Mouse (Mus musculus) gastrocnemius, adult 18-20 months (tissue): ENCODE results near the gene Olfr1355. TPM values are rescaled to one million over a fixed set of nuclear protein-coding genes. Genes with fewer than 3 reads are reported as not detected.
"Not testable (repeated sequence)": the region's sequence is repeated elsewhere in the genome, so short reads cannot be mapped to it uniquely, and the experiment has no call there.

Experiments
- DNase-seq: peaks from one replicate; pipeline ENCODE4 v3.0.0; 2021; ENCODE audit warnings: low spot score
- long read RNA-seq, 2 experiments: library from polyadenylated mRNA; stranded (forward); transcript quantifications; one replicate each; pipeline ENCODE4 v2.0.0; 2021
- total RNA-seq, 2 experiments: library from RNA; stranded (reverse); gene quantifications; 2 replicates each; pipeline ENCODE4 v1.2.3; 2021

Gene Olfr1355
- total RNA-seq = not detected
- long read RNA-seq, experiment 1 = 0 reads
- long read RNA-seq, experiment 2 = 0 reads

DNA sequence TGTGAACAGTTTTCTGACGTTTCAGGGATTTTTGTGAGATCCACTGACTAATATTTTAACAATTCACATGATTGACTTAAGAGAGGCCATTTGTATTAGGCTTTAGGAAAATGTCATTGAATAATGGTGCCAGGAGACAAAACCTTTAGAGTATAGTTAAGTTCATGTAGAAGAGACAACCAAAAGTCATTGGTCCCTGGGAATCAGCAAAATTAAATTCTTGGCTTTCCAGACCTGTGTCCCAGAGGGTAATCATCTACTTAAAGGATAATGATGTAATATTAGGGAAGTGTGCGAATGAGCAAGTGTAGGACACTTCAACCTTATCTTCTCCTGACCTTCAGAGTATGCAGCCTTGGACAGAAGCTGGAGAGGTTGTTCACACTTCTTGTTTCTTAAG, at the start of gene Olfr1355:
Olfr1355 (plus strand) TSS at position 301 of the 400 bp plus-strand sequence.
- no peak for DNase-seq

- not testable (repeated sequence) for DNase-seq
Measured at GRCm38 (mm10) chr10:78840456-78840855, 34.9 kb upstream of the Olfr1355 start.

DNA sequence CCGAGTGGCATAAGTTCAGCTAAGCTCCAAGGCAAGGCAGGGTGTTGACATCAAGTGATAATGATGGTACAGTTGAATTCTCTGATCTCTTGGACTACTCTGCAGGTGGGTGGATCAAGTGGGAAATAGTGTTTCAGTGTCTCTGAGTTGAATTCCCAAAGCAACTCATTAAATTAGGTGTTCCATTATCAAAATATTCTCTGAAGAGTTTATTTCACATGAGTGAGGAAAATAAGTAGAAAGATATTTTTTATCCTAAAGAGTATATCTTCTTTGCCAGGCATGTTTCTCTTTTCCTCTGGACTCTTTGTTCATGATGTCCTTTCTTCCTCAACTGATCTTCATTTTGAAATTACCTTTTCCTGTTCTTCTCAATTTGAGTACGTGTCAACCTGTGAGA, 23.3 kb upstream of the Olfr1355 start, which contains the start of gene Olfr1356:
Olfr1356 (minus strand) TSS at position 101 of the 400 bp plus-strand sequence.
- no peak for DNase-seq

DNA sequence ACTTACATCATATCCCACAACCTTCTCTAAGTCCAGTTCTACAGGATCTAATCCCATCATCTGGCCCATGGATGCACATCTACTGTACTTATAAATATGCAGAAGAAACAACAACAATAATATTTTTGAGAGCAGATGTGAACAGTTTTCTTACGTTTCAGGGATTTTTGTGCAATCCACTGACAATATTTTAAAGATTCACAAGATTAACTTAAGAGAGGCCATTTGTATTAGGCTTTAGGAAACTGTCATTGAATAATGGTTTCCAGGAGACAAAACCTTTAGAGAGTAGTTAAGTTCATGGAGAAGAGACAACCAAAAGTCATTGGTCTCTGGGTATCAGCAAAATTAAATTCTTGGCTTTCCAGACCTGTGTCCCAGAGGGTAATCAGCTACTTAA, 37.5 kb downstream of the Olfr1355 start, which contains the start of gene Olfr1354:
Olfr1354 (plus strand) TSS at position 301 of the 400 bp plus-strand sequence.
- DNase-seq = not testable (repeated sequence)

Other genes with a start within 250 kb of the Olfr1355 start
- not detected for gene Casp14, start 157.2 kb upstream of the Olfr1355 start, total RNA-seq
- not detected for gene Ccdc105, start 122.5 kb upstream of the Olfr1355 start, total RNA-seq
- not detected for gene Slc1a6, start 95.0 kb upstream of the Olfr1355 start, total RNA-seq
- gene Olfr1356, start 23.4 kb upstream of the Olfr1355 start, total RNA-seq = not detected
- not detected for gene Olfr1354, start 37.6 kb downstream of the Olfr1355 start, total RNA-seq
- gene Olfr8, start 75.1 kb downstream of the Olfr1355 start, total RNA-seq = not detected
- gene Olfr1353, start 87.8 kb downstream of the Olfr1355 start, total RNA-seq = not detected
- not detected for gene Olfr1352, start 105.5 kb downstream of the Olfr1355 start, total RNA-seq
- gene Olfr1351, start 136.9 kb downstream of the Olfr1355 start, total RNA-seq = not detected
- not detected for gene Olfr57, start 153.2 kb downstream of the Olfr1355 start, total RNA-seq
- 1 to 10 TPM; 8.9 to 9.1 TPM for gene 2610008E11Rik, start 222.1 kb downstream of the Olfr1355 start, total RNA-seq